Mouse (Mus musculus) neural tube, embryonic 14.5 days (tissue): ENCODE measurements around the gene Bglap2. TPM values are rescaled to one million over a fixed set of nuclear protein-coding genes. Genes with fewer than 3 reads are reported as not detected.

ENCODE experiments used
- polyA plus RNA-seq: library from polyadenylated mRNA; unstranded; fragments of >200 nt; fragmentation: Nextera tagmentation; extraction: Ambion mirVana; gene quantifications from 2 replicates; pipeline ENCODE4 v1.2.1, GENCODE M21; 2014

The Bglap2 gene
- polyA plus RNA-seq, 1 experiment from 2014 or later, result not detected

Other genes with a start within 250 kb of the Bglap2 start
- 19.6 and 20.4 TPM in 2 replicates for gene Mef2d, start 236.3 kb downstream of the Bglap2 start, polyA plus RNA-seq
- gene Rhbg, start 124.0 kb downstream of the Bglap2 start, polyA plus RNA-seq, result 0.51 and 0.85 TPM in 2 replicates
- 0.72 TPM in 1 of 2 replicates, not detected in the other for gene Gm38392, start 91.5 kb downstream of the Bglap2 start, polyA plus RNA-seq
- 8.1 and 9.0 TPM in 2 replicates for gene Tsacc, start 81.7 kb downstream of the Bglap2 start, polyA plus RNA-seq
- 427 and 462 TPM in 2 replicates for gene Cct3, start 81.6 kb downstream of the Bglap2 start, polyA plus RNA-seq
- gene Glmp, start 53.7 kb downstream of the Bglap2 start, polyA plus RNA-seq, result 65.0 and 76.4 TPM in 2 replicates
- 0.90 and 0.99 TPM in 2 replicates for gene Tmem79, start 42.6 kb downstream of the Bglap2 start, polyA plus RNA-seq
- 47.6 and 49.0 TPM in 2 replicates for gene Smg5, start 42.4 kb downstream of the Bglap2 start, polyA plus RNA-seq
- gene Paqr6, start 14.1 kb downstream of the Bglap2 start, polyA plus RNA-seq, result 0.35 and 1.6 TPM in 2 replicates
- 0.28 TPM in 1 of 2 replicates, not detected in the other for gene Bglap3, start 6.0 kb downstream of the Bglap2 start, polyA plus RNA-seq
- gene Bglap, start 5.8 kb upstream of the Bglap2 start, polyA plus RNA-seq, result not detected in 2 replicates
- gene Pmf1, start 31.6 kb upstream of the Bglap2 start, polyA plus RNA-seq, result 19.3 and 22.2 TPM in 2 replicates
- 40.8 and 42.5 TPM in 2 replicates for gene Slc25a44, start 46.4 kb upstream of the Bglap2 start, polyA plus RNA-seq
- gene Sema4a, start 82.5 kb upstream of the Bglap2 start, polyA plus RNA-seq, result 20.8 and 21.5 TPM in 2 replicates
- gene Lmna, start 131.3 kb upstream of the Bglap2 start, polyA plus RNA-seq, result 41.0 and 41.4 TPM in 2 replicates
- 34.0 and 35.3 TPM in 2 replicates for gene Mex3a, start 153.7 kb upstream of the Bglap2 start, polyA plus RNA-seq
- gene Rab25, start 169.6 kb upstream of the Bglap2 start, polyA plus RNA-seq, result not detected in 2 replicates
- 97.0 and 106 TPM in 2 replicates for gene Lamtor2, start 174.4 kb upstream of the Bglap2 start, polyA plus RNA-seq
- 43.5 and 44.1 TPM in 2 replicates for gene Ubqln4, start 175.1 kb upstream of the Bglap2 start, polyA plus RNA-seq
- 127 and 143 TPM in 2 replicates for gene Ssr2, start 197.2 kb upstream of the Bglap2 start, polyA plus RNA-seq
- 137 and 145 TPM in 2 replicates for gene Arhgef2, start 227.3 kb upstream of the Bglap2 start, polyA plus RNA-seq